Mouse (Mus musculus): Measurements from ENCODE around the gene Rnf213. TPM values are rescaled to one million over a fixed set of nuclear protein-coding genes. Genes with fewer than 3 reads are reported as not detected.

Gene Rnf213
- total RNA-seq, 2 experiments from 2014 or later: 5.2 to 5.7 TPM

- no peak for DNase-seq
Observed at GRCm38 (mm10) chr11:119435880-119436872, 43.3 kb downstream of the Rnf213 start.

- DNase-seq: no peak
Observed at GRCm38 (mm10) chr11:119438776-119439175, 45.9 kb downstream of the Rnf213 start.

GRCm38 (mm10) chr11:119442199-119442598, 49.3 kb downstream of the Rnf213 start:
- DNase-seq: no peak

- no peak for DNase-seq
Observed at GRCm38 (mm10) chr11:119443442-119443841, 50.5 kb downstream of the Rnf213 start.

GRCm38 (mm10) chr11:119456097-119456496, 63.2 kb downstream of the Rnf213 start:
- no peak for DNase-seq

GRCm38 (mm10) chr11:119477876-119478275, 85.0 kb downstream of the Rnf213 start:
- no peak for DNase-seq

GRCm38 (mm10) chr11:119490861-119491689, 98.2 kb downstream of the Rnf213 start, which contains the start of gene Endov:
Endov (plus strand) TSS chr11:119491347.
- DNase-seq: peak; percentile 93

- no peak for DNase-seq
Observed at GRCm38 (mm10) chr11:119491690-119492087, 98.8 kb downstream of the Rnf213 start.

- no peak for DNase-seq
Observed at GRCm38 (mm10) chr11:119492830-119493229, 99.9 kb downstream of the Rnf213 start.

GRCm38 (mm10) chr11:119493516-119493915, 100.6 kb downstream of the Rnf213 start:
- no peak for DNase-seq

GRCm38 (mm10) chr11:119496147-119496546, 103.2 kb downstream of the Rnf213 start:
- no peak for DNase-seq

GRCm38 (mm10) chr11:119497451-119497850, 104.6 kb downstream of the Rnf213 start:
- DNase-seq: no peak

- DNase-seq: no peak
Observed at GRCm38 (mm10) chr11:119499297-119499696, 106.4 kb downstream of the Rnf213 start.

GRCm38 (mm10) chr11:119500011-119500410, 107.1 kb downstream of the Rnf213 start:
- DNase-seq: no peak

GRCm38 (mm10) chr11:119503675-119504074, 110.8 kb downstream of the Rnf213 start:
- DNase-seq: peak; percentile 32

- DNase-seq: no peak
Observed at GRCm38 (mm10) chr11:119506386-119506785, 113.5 kb downstream of the Rnf213 start.

- no peak for DNase-seq
Observed at GRCm38 (mm10) chr11:119507772-119508171, 114.9 kb downstream of the Rnf213 start.

- no peak for DNase-seq
Observed at GRCm38 (mm10) chr11:119509165-119509776, 116.4 kb downstream of the Rnf213 start.

GRCm38 (mm10) chr11:119513038-119513659, 120.2 kb downstream of the Rnf213 start:
- DNase-seq: no peak

- DNase-seq: no peak
Observed at GRCm38 (mm10) chr11:119514108-119514860, 121.4 kb downstream of the Rnf213 start.
